Mouse (Mus musculus) CH12.LX (cell line): ENCODE results near the gene Gm48551. TPM values are rescaled to one million over a fixed set of nuclear protein-coding genes. Genes with fewer than 3 reads are reported as not detected.
A peak's percentile ranks its signal among the peaks of the same experiment; 100 is the strongest.

Experiments used
- DNase-seq: peaks from one replicate; pipeline ENCODE4 v3.0.0-alpha.2; 2013; ENCODE audit errors: extremely low read depth
- H3K27ac ChIP-seq: 2 replicates; pipeline ENCODE4 v1.5.1; 2012; ENCODE audit warnings: low read depth, mild to moderate bottlenecking, control low read depth, moderate library complexity; ENCODE audit not compliant: insufficient read depth
- H3K27me3 ChIP-seq: replicated peaks from 2 replicates; pipeline ENCODE3; 2012; ENCODE audit warnings: inconsistent platforms
- H3K36me3 ChIP-seq, 2 experiments: replicated peaks in 1 of 2; 2 replicates each; pipeline versions ENCODE3 to v1.6.1; 2012; ENCODE audit warnings: inconsistent platforms in 1 of 2, low read length in 1 of 2, mild to moderate bottlenecking in 1 of 2, mixed read lengths in 1 of 2, moderate library complexity in 1 of 2; ENCODE audit not compliant: control insufficient read depth in 1 of 2, insufficient read depth in 1 of 2
- H3K4me1 ChIP-seq, 2 experiments: 2 replicates each; pipeline ENCODE4 v1.6.1; 2012; ENCODE audit warnings: inconsistent platforms in 1 of 2, moderate library complexity in 1 of 2; ENCODE audit not compliant: insufficient read depth in 2 of 2, control insufficient read depth in 1 of 2
- H3K4me2 ChIP-seq: 2 replicates; pipeline ENCODE4 v1.6.1; 2012; ENCODE audit warnings: low read depth, mild to moderate bottlenecking, control low read depth; ENCODE audit not compliant: poor library complexity, insufficient read depth, severe bottlenecking
- H3K4me3 ChIP-seq, 3 experiments: fragments of 150-350 bp in 1 of 3; sonication (generic) in 1 of 3; replicated peaks in 1 of 3; 2 replicates each; pipeline versions ENCODE3 to v1.5.1; 2011 to 2012; ENCODE audit warnings: low read depth in 2 of 3, low read length in 2 of 3, mild to moderate bottlenecking in 2 of 3, moderate library complexity in 2 of 3, control low read depth in 1 of 3, improper control_type of control experiment in 1 of 3, inconsistent platforms in 1 of 3, mixed read lengths in 1 of 3; ENCODE audit not compliant: poor library complexity in 1 of 3
- H3K79me2 ChIP-seq: replicated peaks from 2 replicates; pipeline ENCODE4 v1.6.1; 2012; ENCODE audit warnings: mild to moderate bottlenecking, moderate library complexity; ENCODE audit not compliant: control insufficient read depth, poor library complexity, insufficient read depth, severe bottlenecking; ENCODE audit errors: extremely low read depth
- H3K9ac ChIP-seq: 2 replicates; pipeline ENCODE4 v1.6.1; 2012; ENCODE audit warnings: low read depth, mild to moderate bottlenecking, control low read depth, moderate library complexity; ENCODE audit not compliant: insufficient read depth
- H3K9me3 ChIP-seq: replicated peaks from 2 replicates; pipeline ENCODE3; 2012; ENCODE audit warnings: low read length, inconsistent platforms, mixed read lengths
- CHD1 ChIP-seq: IDR thresholded peaks from 2 replicates; pipeline ENCODE4 v1.6.1; 2012; ENCODE audit warnings: low read depth, low read length, improper control_type of control experiment, inconsistent platforms
- CHD2 ChIP-seq: IDR thresholded peaks from 2 replicates; pipeline ENCODE4 v1.6.1; 2011; ENCODE audit warnings: low read length, improper control_type of control experiment
- E2F4 ChIP-seq: IDR thresholded peaks from 2 replicates; pipeline ENCODE4 v1.6.1; 2011; ENCODE audit warnings: low read depth, low read length, improper control_type of control experiment; ENCODE audit not compliant: insufficient replicate concordance
- ELF1 ChIP-seq: IDR thresholded peaks from 2 replicates; pipeline ENCODE4 v1.6.1; 2014; ENCODE audit warnings: low read depth, mild to moderate bottlenecking, inconsistent platforms, low read length, improper control_type of control experiment
- EP300 ChIP-seq: IDR thresholded peaks from 2 replicates; pipeline ENCODE4 v1.6.1; 2011; ENCODE audit warnings: low read length, improper control_type of control experiment
- ETS1 ChIP-seq: conservative IDR thresholded peaks from 2 replicates; pipeline ENCODE4 v1.6.1; 2012; ENCODE audit warnings: low read depth, mild to moderate bottlenecking, inconsistent platforms, low read length, improper control_type of control experiment, moderate library complexity
- IRF4 ChIP-seq: IDR thresholded peaks from 2 replicates; pipeline ENCODE4 v1.6.1; 2014; ENCODE audit warnings: low read depth, mild to moderate bottlenecking, inconsistent platforms, low read length, improper control_type of control experiment
- JUND ChIP-seq: conservative IDR thresholded peaks from 2 replicates; pipeline ENCODE4 v1.6.1; 2011; ENCODE audit warnings: low read depth, low read length, improper control_type of control experiment
- KAT2A ChIP-seq: IDR thresholded peaks from 2 replicates; pipeline ENCODE4 v1.6.1; 2012; ENCODE audit warnings: low read length, improper control_type of control experiment, inconsistent platforms; ENCODE audit not compliant: insufficient replicate concordance
- MAFK ChIP-seq: IDR thresholded peaks from 2 replicates; pipeline ENCODE4 v1.6.1; 2011; ENCODE audit warnings: low read length, improper control_type of control experiment; ENCODE audit not compliant: insufficient replicate concordance
- MAZ ChIP-seq: IDR thresholded peaks from 2 replicates; pipeline ENCODE4 v1.6.1; 2012; ENCODE audit warnings: low read depth, mild to moderate bottlenecking, inconsistent platforms, low read length, improper control_type of control experiment, moderate library complexity
- MXI1 ChIP-seq: IDR thresholded peaks from 2 replicates; pipeline ENCODE4 v1.6.1; 2011; ENCODE audit warnings: mild to moderate bottlenecking, low read depth, low read length, improper control_type of control experiment
- MYC ChIP-seq: IDR thresholded peaks from 2 replicates; pipeline ENCODE4 v1.6.1; 2011; ENCODE audit warnings: low read depth, mild to moderate bottlenecking, improper control_type of control experiment, low read length
- PAX5 ChIP-seq: IDR thresholded peaks from 2 replicates; pipeline ENCODE4 v1.6.1; 2012; ENCODE audit warnings: low read length, inconsistent platforms, mixed read lengths
- POLR2A ChIP-seq: IDR thresholded peaks from 2 replicates; pipeline ENCODE4 v1.6.1; 2011; ENCODE audit warnings: low read depth, mild to moderate bottlenecking, improper control_type of control experiment, low read length
- POLR2AphosphoS2 ChIP-seq: IDR thresholded peaks from 2 replicates; pipeline ENCODE4 v1.6.1; 2011; ENCODE audit warnings: low read depth, low read length, improper control_type of control experiment
- RAD21 ChIP-seq: IDR thresholded peaks from 2 replicates; pipeline ENCODE4 v1.6.1; 2011; ENCODE audit warnings: low read depth, mild to moderate bottlenecking, low read length, improper control_type of control experiment, moderate library complexity
- RCOR1 ChIP-seq: conservative IDR thresholded peaks from 2 replicates; pipeline ENCODE4 v1.6.1; 2012; ENCODE audit warnings: low read depth, mild to moderate bottlenecking, inconsistent platforms, low read length, improper control_type of control experiment
- SIN3A ChIP-seq: IDR thresholded peaks from 2 replicates; pipeline ENCODE4 v1.6.1; 2012; ENCODE audit warnings: low read length, improper control_type of control experiment, inconsistent platforms
- TCF12 ChIP-seq: IDR thresholded peaks from 2 replicates; pipeline ENCODE4 v1.6.1; 2014; ENCODE audit warnings: low read depth, mild to moderate bottlenecking, inconsistent platforms, low read length, improper control_type of control experiment
- USF2 ChIP-seq: conservative IDR thresholded peaks from 2 replicates; pipeline ENCODE4 v1.6.1; 2011; ENCODE audit warnings: low read depth, low read length, improper control_type of control experiment
- ZMIZ1 ChIP-seq: IDR thresholded peaks from 2 replicates; pipeline ENCODE4 v1.6.1; 2012; ENCODE audit warnings: low read depth, mild to moderate bottlenecking, inconsistent platforms, low read length, improper control_type of control experiment
- dilution Hi-C: fragments of 300-500 bp; cut with MboI; formaldehyde crosslinking; loops from 2 replicates; pipeline ENCODE4 v1.14.3; 2020; ENCODE audit warnings: low sequenced_read_pairs; ENCODE audit not compliant: extremely low pct_unique_long_range_greater_than_20kb, extremely low pct_ligation_motif_present
- in situ Hi-C: fragments of 300-500 bp; cut with MboI; formaldehyde crosslinking; loops from 3 replicates; pipeline ENCODE4 v1.14.3; 2019; ENCODE audit warnings: low sequenced_read_pairs, low pct_ligation_motif_present, low pct_unique_long_range_greater_than_20kb, mixed read lengths
- polyA plus RNA-seq: library from polyadenylated mRNA; unstranded; fragments of >175 nt; gene quantifications from 2 replicates; pipeline ENCODE4 v1.2.1, GENCODE M21; 2012; ENCODE audit warnings: low read depth; ENCODE audit not compliant: insufficient read length
- total RNA-seq, 2 experiments: library from RNA; depleted of rRNA; stranded (reverse); fragments of 300-350 nt in 1 of 2; fragments of >200 nt in 1 of 2; gene quantifications; 2 replicates each; pipeline ENCODE4 v1.2.3; 2012 to 2014

Gene Gm48551
- total and polyA plus RNA-seq, 3 experiments = 1.0 to 3.4 (median 1.2) TPM

DNA sequence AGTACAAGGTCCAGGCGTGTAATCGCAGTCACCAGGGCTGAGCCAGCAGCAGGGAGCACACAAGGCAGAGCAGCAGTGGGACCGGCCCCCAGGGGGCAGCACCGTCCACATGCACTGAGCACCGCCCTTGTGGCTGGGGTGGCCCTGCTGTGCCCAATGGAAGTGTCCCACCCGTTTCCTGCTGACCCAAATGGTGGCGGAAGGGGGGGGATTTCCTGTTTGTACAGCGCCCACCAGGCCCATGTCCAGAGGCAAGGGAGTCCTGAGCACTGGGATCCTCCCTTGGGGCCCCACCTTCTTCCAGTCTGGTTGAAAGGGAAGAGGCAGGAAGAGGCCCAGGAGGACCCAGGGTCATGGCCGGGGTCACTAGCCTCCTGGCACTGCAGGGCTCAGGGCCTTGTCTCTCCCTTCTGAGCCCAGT, 24.6 kb downstream of the Gm48551 start (continued):
- no peak for TF ChIP-seq KAT2A
- no peak; the same call in 1 of the 2 replicates for TF ChIP-seq SIN3A
- no peak for TF ChIP-seq JUND
- TF ChIP-seq MXI1 = peak; percentile 27; the same call in 1 of the 2 replicates
- peak; percentile 61; the same call in 1 of the 2 replicates for TF ChIP-seq MYC
- 0 out of 2 replicates have a peak, but pooled peaks have one; percentile 25 for TF ChIP-seq EP300
- no peak for TF ChIP-seq ZMIZ1
- TF ChIP-seq CHD1 = no peak
- no peak for TF ChIP-seq RCOR1
- TF ChIP-seq CHD2 = no peak

DNA sequence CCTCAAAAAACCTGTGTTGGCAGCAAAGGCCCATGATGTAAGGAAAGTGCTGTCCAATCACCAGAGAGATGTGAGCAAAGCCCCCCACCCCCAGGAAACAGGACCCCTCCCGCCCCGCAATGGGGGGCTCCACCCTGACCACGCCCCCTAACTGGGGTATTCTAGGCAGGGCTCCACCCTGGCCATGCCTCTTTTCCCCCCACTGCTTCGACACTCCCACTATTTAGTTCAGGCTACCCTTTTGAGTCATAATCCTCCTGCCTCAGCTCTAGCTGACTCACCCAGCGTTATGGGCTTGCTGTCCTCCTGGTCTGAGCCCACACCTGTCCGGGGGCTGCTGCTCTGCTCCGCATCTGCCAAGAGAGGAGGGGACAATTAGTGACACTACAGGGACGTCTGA, 25.1 kb downstream of the Gm48551 start:
- Histone ChIP-seq H3K4me3 (peak overlapping the region in 1 of 3 experiments; percentile 18), H3K4me1 (peaks cover 64 to 84% of the 10 kb centered on the region in 2 experiments), H3K27ac (peak overlapping the region; percentile 42; the same call in 1 of the 2 replicates), H3K9ac (no peak overlapping the region), H3K27me3 (no peaks in the 10 kb centered on the region), H3K36me3 (peaks cover 47 to 60% of the 10 kb centered on the region in 2 experiments), H3K79me2 (0 out of 2 replicates have a peak, but pooled peaks cover 5% of the 10 kb centered on the region), H3K4me2 (no peak overlapping the region), H3K9me3 (no peaks in the 10 kb centered on the region)
- dilution Hi-C loops (no loop called here), in situ Hi-C loops (loop anchor here (5.0 kb wide), 1 partner anchor 33 kb away; no protein-coding TSS in a partner anchor)
- TF ChIP-seq POLR2AphosphoS2 (no peak), SIN3A (0 out of 2 replicates have a peak, but pooled peaks have one; percentile 46), MAFK (no peak), RAD21 (no peak), MAZ (0 out of 2 replicates have a peak, but pooled peaks have one; percentile 9), ELF1 (no peak), E2F4 (no peak), IRF4 (peak; percentile 86), ETS1 (peak; percentile 46; the same call in 1 of the 2 replicates), PAX5 (no peak), USF2 (no peak), TCF12 (peak; percentile 41; the same call in 1 of the 2 replicates), POLR2A (no peak)
- DNase-seq = peak; percentile 66
